Mouse (Mus musculus) frontal cortex, postnatal 25 days (tissue): Measurements from ENCODE around the gene Numa1.
"Not testable (repeated sequence)": the region's sequence is repeated elsewhere in the genome, so short reads cannot be mapped to it uniquely, and the experiment has no call there.

ENCODE experiments used
- DNase-seq, 2 experiments: peaks; one replicate each; pipeline ENCODE4 v3.0.0; 2022; ENCODE audit warnings: low spot score in 2 of 2

Numa1 gene

GRCm38 (mm10) chr7:101985081-101985480 lies 51.2 kb downstream of the Numa1 start:
- no peak for DNase-seq

DNA sequence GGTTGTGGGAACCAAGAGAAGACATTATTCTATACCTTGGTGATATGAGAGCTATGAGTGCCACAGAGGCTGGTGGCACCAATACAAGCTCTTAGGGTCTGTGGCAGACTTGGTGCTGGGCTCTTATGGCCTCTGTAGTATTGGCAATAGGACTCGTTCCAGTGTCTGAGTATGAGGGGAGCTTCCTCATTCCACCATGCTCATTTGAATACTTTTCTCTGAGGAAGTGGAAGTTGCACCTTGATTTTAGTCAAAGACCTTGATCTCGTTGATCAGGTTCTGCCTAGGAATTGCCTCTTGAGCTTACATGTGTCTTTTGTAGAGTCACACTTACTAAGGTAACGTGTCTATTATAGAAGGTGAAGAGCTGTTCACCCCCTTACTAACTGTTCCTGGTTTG lies 60.3 kb downstream of the Numa1 start:
- DNase-seq = no peak

DNA sequence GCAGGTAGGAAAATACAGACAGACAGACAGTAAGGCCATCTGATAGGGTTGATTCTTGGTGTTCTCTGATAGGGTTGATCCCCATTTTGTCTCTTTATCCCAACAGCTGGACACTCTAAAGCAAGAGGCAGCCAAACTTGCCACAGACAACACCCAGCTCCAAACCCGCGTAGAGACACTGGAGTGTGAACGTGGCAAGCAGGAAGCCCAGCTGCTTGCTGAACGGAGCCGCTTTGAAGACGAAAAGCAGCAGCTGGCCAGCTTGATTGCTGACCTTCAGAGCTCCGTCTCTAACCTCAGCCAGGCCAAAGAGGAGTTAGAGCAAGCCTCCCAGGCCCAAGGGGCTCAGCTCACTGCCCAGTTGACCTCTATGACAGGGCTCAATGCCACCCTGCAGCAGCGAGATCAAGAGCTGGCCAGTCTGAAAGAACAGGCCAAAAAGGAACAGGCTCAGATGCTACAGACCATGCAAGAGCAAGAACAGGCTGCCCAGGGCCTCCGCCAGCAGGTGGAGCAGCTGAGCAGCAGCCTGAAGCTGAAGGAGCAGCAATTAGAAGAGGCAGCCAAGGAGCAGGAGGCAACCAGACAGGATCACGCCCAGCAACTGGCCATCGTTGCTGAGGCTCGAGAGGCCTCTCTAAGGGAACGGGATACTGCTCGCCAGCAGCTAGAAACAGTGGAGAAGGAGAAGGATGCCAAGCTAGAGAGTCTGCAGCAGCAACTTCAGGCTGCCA lies 64.5 kb downstream of the Numa1 start:
- DNase-seq = peak; percentile 76 to 87

DNA sequence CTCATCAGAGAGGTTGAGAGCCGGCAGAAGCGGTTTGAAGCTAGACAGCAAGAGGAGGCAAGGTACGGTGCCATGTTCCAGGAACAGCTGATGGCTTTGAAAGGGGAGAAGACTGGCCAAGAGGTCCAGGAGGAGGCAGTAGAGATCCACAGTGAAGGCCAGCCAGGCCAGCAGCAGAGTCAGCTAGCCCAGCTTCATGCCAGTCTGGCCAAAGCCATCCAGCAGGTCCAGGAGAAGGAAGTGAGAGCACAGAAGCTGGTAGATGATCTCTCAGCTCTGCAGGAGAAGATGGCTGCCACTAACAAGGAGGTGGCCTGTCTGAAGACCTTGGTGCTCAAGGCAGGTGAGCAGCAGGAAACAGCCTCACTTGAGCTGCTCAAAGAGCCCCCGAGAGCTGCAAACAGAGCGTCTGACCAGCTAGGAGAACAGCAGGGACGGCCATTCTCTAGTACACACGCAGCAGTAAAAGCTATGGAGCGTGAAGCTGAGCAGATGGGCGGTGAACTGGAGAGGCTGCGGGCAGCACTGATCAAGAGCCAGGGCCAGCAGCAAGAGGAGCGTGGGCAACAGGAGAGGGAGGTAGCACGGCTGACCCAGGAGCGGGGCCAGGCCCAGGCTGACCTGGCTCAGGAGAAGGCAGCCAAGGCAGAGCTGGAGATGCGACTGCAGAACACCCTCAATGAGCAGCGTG lies 65.7 kb downstream of the Numa1 start:
- no peak for DNase-seq

- DNase-seq = no peak
Observed at GRCm38 (mm10) chr7:102000296-102000695, 66.4 kb downstream of the Numa1 start.

- no peak for DNase-seq
Observed at GRCm38 (mm10) chr7:102000921-102001630, 67.2 kb downstream of the Numa1 start.

DNA sequence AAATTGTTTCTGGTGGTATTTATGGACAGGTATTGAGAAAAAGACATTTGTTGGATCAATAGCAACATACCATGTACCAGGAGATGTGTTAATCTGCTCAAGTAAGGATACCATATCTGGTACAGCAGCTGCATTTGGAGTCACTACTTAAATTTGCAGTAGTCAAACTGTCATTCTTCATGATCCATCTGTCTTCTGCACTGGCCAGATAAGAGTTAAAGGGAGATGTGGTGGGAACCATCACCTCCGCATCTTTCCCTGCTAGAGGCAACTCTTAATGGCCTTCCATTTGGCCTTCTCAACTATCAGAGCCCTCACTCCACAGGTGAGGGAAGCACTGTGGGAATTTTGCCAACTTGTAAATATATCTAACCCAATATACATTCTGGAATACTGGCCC lies 72.6 kb downstream of the Numa1 start:
- no peak for DNase-seq

- no peak for DNase-seq
Observed at GRCm38 (mm10) chr7:102011855-102012254, 77.9 kb downstream of the Numa1 start.

GRCm38 (mm10) chr7:102013416-102013815 lies 79.5 kb downstream of the Numa1 start:
- no peak for DNase-seq

DNA sequence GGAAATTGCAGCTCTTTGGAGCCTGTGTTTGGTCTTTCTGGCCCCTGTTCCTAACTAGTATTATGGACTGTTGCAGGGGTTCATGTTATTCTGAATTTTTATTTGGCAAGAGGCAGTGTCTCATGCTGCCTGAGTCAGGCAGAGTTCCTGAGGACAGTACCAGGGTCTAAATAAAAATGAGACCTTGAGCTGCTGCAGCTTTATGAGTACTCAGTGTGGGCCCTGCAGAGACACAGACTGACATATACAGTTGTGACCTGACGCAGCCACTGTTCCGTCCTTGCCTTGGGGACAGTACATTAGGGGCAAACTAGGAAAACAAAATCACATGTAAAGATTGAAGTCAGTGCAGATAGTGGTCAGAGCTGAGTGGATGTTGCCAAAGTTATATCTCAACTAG lies 81.1 kb downstream of the Numa1 start:
- no peak for DNase-seq

DNA sequence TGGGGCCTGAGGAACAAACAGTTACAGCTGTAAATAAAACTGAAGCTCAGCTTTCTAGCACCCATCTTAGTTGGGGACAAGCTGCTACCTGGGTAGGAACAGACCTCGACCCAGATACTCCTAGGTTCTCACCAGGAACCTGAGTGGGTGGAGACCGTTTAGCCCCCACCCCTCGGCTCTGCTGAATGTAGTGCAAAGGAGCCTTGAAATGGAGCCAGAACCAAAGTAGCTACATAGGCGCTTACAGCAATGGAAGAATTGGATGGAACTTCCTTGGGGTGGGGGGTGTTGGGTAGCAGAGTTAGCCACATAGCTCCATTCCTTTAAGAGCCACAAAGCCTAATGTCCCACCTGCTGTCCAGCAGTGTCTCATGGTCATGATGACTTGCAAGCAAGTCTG lies 83.0 kb downstream of the Numa1 start:
- no peak for DNase-seq

DNA sequence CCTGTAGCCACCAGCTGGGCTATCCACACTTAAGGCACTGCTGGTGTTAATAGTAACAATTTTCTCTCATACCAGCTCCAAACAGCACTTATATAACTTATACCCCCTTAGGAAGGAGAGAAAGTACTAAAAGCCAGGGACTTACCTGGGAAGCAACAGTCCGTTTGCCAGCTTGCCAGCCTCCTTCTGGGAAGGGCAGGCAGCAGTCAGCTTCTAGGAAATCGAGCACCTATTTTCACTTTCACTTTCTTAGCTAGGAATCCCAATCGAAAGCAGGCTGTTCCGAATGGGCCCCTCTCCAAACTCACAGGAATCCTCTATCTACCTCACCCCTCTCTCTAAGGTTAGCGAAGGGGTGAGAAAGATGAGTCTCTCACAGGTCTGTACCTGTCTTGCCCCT lies 83.5 kb downstream of the Numa1 start:
- DNase-seq = no peak

- DNase-seq = no peak
Observed at GRCm38 (mm10) chr7:102018034-102018433, 84.1 kb downstream of the Numa1 start.

DNA sequence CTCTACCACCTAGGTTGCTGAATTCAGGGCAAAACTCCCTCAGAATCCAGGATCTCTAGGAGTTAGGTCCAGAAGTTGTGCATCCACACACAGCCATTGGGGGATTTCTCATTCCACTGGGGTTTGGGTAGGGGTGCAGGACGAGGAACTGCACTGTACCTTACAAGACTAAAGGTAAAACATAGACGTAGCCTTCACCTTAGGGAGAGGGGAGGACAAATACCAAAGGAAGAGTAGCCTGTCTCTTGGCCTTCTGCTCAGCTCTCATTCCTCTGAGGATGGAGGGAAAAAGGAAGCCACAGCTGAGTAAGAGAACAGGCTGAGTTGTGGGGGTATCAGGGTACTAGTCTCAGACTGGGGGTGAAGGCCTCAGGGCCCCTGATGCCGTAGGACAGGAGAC lies 84.7 kb downstream of the Numa1 start, which contains the start of gene Il18bp:
Gene Il18bp, minus strand, starts transcription at position 101 of the 400 bp plus-strand sequence.
- DNase-seq = no peak

DNA sequence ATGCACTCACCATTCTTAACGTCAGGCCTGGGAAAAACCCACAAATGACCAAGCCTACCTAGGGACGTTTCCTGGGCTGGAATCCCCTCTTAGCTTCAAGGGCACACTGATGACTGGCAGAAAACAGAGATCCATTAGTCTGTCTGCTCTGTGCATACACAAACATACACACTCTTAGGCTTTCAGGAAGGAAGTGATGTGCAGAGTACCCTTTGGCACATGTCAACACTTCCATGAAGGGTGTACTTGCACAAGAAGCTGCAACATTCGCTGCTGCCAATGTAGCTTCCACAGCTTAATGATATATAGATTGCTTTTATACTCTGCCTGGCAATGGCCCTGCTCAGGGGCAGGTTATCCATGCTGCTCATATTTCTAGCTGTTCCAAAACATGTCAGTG lies 85.5 kb downstream of the Numa1 start:
- no peak for DNase-seq

DNA sequence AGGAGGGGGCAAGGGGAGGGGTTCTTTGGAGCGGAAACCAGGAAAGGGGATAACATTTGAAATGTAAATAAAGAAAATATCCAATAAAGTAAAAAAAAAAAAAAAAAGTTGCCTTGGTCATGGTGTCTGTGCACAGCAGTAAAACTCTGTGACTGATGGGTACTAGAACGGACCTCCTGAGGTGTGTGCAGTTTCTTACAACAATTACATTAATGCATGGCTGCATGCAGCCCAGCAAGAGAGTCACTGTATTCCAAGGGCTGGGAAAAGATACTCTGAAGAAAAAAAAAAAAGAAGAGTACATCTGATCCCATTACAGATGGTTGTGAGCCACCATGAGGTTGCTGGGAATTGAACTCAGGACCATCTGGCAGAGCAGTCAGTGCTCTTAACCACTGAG lies 87.0 kb downstream of the Numa1 start:
- DNase-seq = not testable (repeated sequence)

DNA sequence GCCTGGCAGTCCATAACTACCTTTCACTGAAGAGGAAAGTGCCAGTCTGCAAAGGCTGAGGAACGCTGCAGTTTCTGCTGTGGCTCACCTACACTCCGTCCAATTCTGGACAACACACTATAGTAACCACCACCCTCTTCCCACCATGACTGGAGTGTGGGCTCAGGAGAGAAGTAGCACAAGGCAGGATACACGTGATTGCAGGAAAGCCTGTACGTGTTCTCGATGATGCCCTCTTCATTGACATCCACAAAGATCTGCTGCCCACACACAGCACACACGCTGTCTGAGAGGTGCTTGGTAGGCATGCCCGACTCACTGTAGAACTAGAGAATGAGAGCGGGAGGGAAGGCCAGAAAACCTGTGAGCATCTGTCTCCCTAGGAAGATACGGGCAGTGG lies 89.9 kb downstream of the Numa1 start:
- DNase-seq = no peak

- no peak for DNase-seq
Observed at GRCm38 (mm10) chr7:102025187-102026119, 91.5 kb downstream of the Numa1 start.

DNA sequence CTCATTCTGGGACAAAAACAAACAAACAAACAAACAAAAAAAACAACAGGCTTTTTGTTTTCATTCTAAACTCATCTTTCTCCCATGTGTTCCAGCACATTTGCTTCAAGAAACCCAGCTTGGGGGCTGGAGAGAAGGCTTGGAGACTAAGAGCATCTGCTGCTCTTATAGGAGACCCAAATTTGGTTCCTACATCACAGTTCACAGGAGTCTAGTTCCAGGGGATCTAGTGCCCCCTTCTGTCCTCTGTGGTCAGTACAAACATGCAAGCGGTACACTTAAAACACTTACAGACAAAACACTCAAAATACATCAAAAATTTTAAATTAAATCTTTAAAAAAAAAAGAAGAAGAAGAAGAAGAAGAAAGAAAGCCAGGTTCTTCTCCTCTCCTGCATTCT lies 101.0 kb downstream of the Numa1 start:
- no peak for DNase-seq

GRCm38 (mm10) chr7:102035534-102035933 lies 101.6 kb downstream of the Numa1 start:
- DNase-seq = no peak

DNA sequence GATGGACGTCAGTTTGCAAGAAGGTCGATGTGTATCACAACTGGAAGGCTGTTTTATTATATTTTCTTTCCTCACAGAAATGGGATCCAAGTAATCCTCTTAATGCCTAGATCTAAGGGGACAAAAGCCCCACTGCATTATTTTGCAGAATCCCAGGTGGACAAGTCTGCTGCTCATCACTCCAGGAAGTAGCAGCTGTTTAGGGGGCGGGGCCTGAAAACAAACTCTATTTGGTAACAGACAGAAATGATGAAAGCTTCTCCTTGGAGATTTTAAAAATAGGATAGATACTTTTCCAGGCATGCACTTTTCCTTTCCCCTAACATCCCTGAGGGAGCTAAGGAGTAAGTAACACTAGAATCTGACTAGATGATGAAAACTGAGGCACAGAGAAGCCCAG lies 103.4 kb downstream of the Numa1 start:
- DNase-seq = no peak

DNA sequence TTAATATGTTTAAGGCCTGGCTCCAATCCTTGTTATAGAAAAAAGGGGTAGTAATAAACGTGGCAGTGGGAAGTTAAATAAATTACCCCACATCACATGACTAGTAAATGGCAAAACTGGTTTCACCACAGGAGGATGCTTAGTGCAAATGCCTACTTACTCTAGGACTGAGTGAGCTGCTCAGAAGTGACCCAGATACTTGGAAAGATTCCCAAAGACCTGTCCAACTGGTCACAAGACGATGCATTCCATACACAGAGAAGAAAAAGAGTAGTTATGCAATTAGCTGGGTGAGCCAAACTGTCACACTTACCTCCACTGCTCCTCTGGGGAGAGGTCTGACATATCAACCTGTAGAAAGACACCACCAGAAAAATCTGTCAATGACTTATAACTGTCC lies 108.4 kb downstream of the Numa1 start:
- no peak for DNase-seq
